Mouse (Mus musculus): ENCODE data around the gene Haghl.

DNA sequence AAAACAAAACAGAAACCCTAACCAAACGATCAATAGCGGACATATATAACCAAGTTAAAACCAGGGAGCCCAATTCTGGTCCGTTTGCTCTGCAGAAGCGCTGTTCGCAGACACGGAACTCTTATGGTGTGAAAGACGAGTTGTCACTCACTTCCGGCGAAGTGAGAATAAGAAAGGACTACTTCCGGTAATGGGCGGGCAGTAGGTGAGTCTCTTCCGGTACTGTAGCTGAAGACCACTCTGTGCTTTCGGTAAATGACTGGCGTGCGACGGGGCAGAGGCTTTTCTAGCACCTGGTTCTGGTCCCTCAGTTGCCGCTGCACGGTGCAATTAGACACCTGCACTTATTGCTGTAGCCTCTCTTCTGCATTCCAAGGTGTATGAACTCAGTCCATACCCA is 38.0 kb upstream of the Haghl start, which contains the start of gene Wdr24:
- no peak for TF ChIP-seq CTCF (IDR thresholded peaks at IDR 0.05; ENCODE audit: low read depth)
- no peak for TF ChIP-seq EP300 (optimal IDR thresholded peaks at IDR 0.05)
